Mouse (Mus musculus): Measurements from ENCODE around the gene Gm10553. TPM values are rescaled to one million over a fixed set of nuclear protein-coding genes. Genes with fewer than 3 reads are reported as not detected.
"Not testable (repeated sequence)": the region's sequence is repeated elsewhere in the genome, so short reads cannot be mapped to it uniquely, and the experiment has no call there.

Gm10553 gene
- not detected for polyA plus RNA-seq (2012; fragmentation: generic; extraction: Trizol)
- long read RNA-seq, experiment 1: 0 reads
- long read RNA-seq, experiment 2: 0 reads

GRCm38 (mm10) chr1:85099864-85100263 is at the start of gene Gm10553:
Gene Gm10553 (plus strand): TSS chr1:85100164.
- H3K27me3 ChIP-seq (ENCODE audit: control insufficient read depth, insufficient read depth, insufficient read length); H3ac ChIP-seq (ENCODE audit: control insufficient read depth, insufficient read length, low read depth); H3K79me3 ChIP-seq (ENCODE audit: low read depth); H3K36me3 ChIP-seq (ENCODE audit: control insufficient read depth, insufficient read depth); H3K4me3 ChIP-seq (ENCODE audit: insufficient read depth, poor library complexity, severe bottlenecking); H3K79me2 ChIP-seq (ENCODE audit: control insufficient read depth, insufficient read depth): not testable (repeated sequence)

- H3K36me3 ChIP-seq (ENCODE audit: control insufficient read depth, insufficient read depth); H3ac ChIP-seq (ENCODE audit: control insufficient read depth, insufficient read length, low read depth); H3K79me2 ChIP-seq (ENCODE audit: control insufficient read depth, insufficient read depth); H3K79me3 ChIP-seq (ENCODE audit: low read depth); H3K27me3 ChIP-seq (ENCODE audit: control insufficient read depth, insufficient read depth, insufficient read length); H3K4me3 ChIP-seq (ENCODE audit: insufficient read depth, poor library complexity, severe bottlenecking): not testable (repeated sequence)
Measured at GRCm38 (mm10) chr1:85071690-85072089, 28.3 kb upstream of the Gm10553 start.

- not testable (repeated sequence) for H3K36me3 ChIP-seq (ENCODE audit: control insufficient read depth, insufficient read depth); H3K79me2 ChIP-seq (ENCODE audit: control insufficient read depth, insufficient read depth); H3K4me3 ChIP-seq (ENCODE audit: insufficient read depth, poor library complexity, severe bottlenecking); H3K79me3 ChIP-seq (ENCODE audit: low read depth); H3K27me3 ChIP-seq (ENCODE audit: control insufficient read depth, insufficient read depth, insufficient read length); H3ac ChIP-seq (ENCODE audit: control insufficient read depth, insufficient read length, low read depth)
Measured at GRCm38 (mm10) chr1:85073099-85073498, 26.9 kb upstream of the Gm10553 start.

- H3ac ChIP-seq (ENCODE audit: control insufficient read depth, insufficient read length, low read depth); H3K79me3 ChIP-seq (ENCODE audit: low read depth); H3K79me2 ChIP-seq (ENCODE audit: control insufficient read depth, insufficient read depth); H3K4me3 ChIP-seq (ENCODE audit: insufficient read depth, poor library complexity, severe bottlenecking); H3K27me3 ChIP-seq (ENCODE audit: control insufficient read depth, insufficient read depth, insufficient read length); H3K36me3 ChIP-seq (ENCODE audit: control insufficient read depth, insufficient read depth): not testable (repeated sequence)
Measured at GRCm38 (mm10) chr1:85084803-85085202, 15.2 kb upstream of the Gm10553 start.

- not testable (repeated sequence) for H3ac ChIP-seq (ENCODE audit: control insufficient read depth, insufficient read length, low read depth); H3K36me3 ChIP-seq (ENCODE audit: control insufficient read depth, insufficient read depth); H3K4me3 ChIP-seq (ENCODE audit: insufficient read depth, poor library complexity, severe bottlenecking); H3K79me2 ChIP-seq (ENCODE audit: control insufficient read depth, insufficient read depth); H3K79me3 ChIP-seq (ENCODE audit: low read depth); H3K27me3 ChIP-seq (ENCODE audit: control insufficient read depth, insufficient read depth, insufficient read length)
Measured at GRCm38 (mm10) chr1:85086211-85086610, 13.8 kb upstream of the Gm10553 start.

- not testable (repeated sequence) for H3K4me3 ChIP-seq (ENCODE audit: insufficient read depth, poor library complexity, severe bottlenecking); H3ac ChIP-seq (ENCODE audit: control insufficient read depth, insufficient read length, low read depth); H3K79me3 ChIP-seq (ENCODE audit: low read depth); H3K36me3 ChIP-seq (ENCODE audit: control insufficient read depth, insufficient read depth); H3K27me3 ChIP-seq (ENCODE audit: control insufficient read depth, insufficient read depth, insufficient read length); H3K79me2 ChIP-seq (ENCODE audit: control insufficient read depth, insufficient read depth)
Measured at GRCm38 (mm10) chr1:85092169-85092568, 7.8 kb upstream of the Gm10553 start.

- H3K4me3 ChIP-seq (ENCODE audit: insufficient read depth, poor library complexity, severe bottlenecking); H3K36me3 ChIP-seq (ENCODE audit: control insufficient read depth, insufficient read depth); H3K79me3 ChIP-seq (ENCODE audit: low read depth); H3ac ChIP-seq (ENCODE audit: control insufficient read depth, insufficient read length, low read depth); H3K27me3 ChIP-seq (ENCODE audit: control insufficient read depth, insufficient read depth, insufficient read length); H3K79me2 ChIP-seq (ENCODE audit: control insufficient read depth, insufficient read depth): not testable (repeated sequence)
Measured at GRCm38 (mm10) chr1:85093011-85093572, 6.9 kb upstream of the Gm10553 start.

GRCm38 (mm10) chr1:85099081-85099480 is 883 bp upstream of the Gm10553 start:
- not testable (repeated sequence) for H3K79me2 ChIP-seq (ENCODE audit: control insufficient read depth, insufficient read depth); H3ac ChIP-seq (ENCODE audit: control insufficient read depth, insufficient read length, low read depth); H3K36me3 ChIP-seq (ENCODE audit: control insufficient read depth, insufficient read depth); H3K4me3 ChIP-seq (ENCODE audit: insufficient read depth, poor library complexity, severe bottlenecking); H3K79me3 ChIP-seq (ENCODE audit: low read depth); H3K27me3 ChIP-seq (ENCODE audit: control insufficient read depth, insufficient read depth, insufficient read length)

GRCm38 (mm10) chr1:85101754-85102153 is 1.8 kb downstream of the Gm10553 start:
- H3ac ChIP-seq (ENCODE audit: control insufficient read depth, insufficient read length, low read depth); H3K4me3 ChIP-seq (ENCODE audit: insufficient read depth, poor library complexity, severe bottlenecking); H3K36me3 ChIP-seq (ENCODE audit: control insufficient read depth, insufficient read depth); H3K79me3 ChIP-seq (ENCODE audit: low read depth); H3K79me2 ChIP-seq (ENCODE audit: control insufficient read depth, insufficient read depth); H3K27me3 ChIP-seq (ENCODE audit: control insufficient read depth, insufficient read depth, insufficient read length): not testable (repeated sequence)

- not testable (repeated sequence) for H3ac ChIP-seq (ENCODE audit: control insufficient read depth, insufficient read length, low read depth); H3K79me2 ChIP-seq (ENCODE audit: control insufficient read depth, insufficient read depth); H3K79me3 ChIP-seq (ENCODE audit: low read depth); H3K27me3 ChIP-seq (ENCODE audit: control insufficient read depth, insufficient read depth, insufficient read length); H3K36me3 ChIP-seq (ENCODE audit: control insufficient read depth, insufficient read depth); H3K4me3 ChIP-seq (ENCODE audit: insufficient read depth, poor library complexity, severe bottlenecking)
Measured at GRCm38 (mm10) chr1:85105336-85105735, 5.4 kb downstream of the Gm10553 start.

- H3K79me3 ChIP-seq (ENCODE audit: low read depth); H3ac ChIP-seq (ENCODE audit: control insufficient read depth, insufficient read length, low read depth); H3K4me3 ChIP-seq (ENCODE audit: insufficient read depth, poor library complexity, severe bottlenecking); H3K36me3 ChIP-seq (ENCODE audit: control insufficient read depth, insufficient read depth); H3K27me3 ChIP-seq (ENCODE audit: control insufficient read depth, insufficient read depth, insufficient read length); H3K79me2 ChIP-seq (ENCODE audit: control insufficient read depth, insufficient read depth): not testable (repeated sequence)
Measured at GRCm38 (mm10) chr1:85106013-85106412, 6.0 kb downstream of the Gm10553 start.

GRCm38 (mm10) chr1:85109753-85110152 is 9.8 kb downstream of the Gm10553 start, which contains the start of gene A530032D15Rik:
Gene A530032D15Rik (minus strand): TSS chr1:85109853.
- not testable (repeated sequence) for H3K36me3 ChIP-seq (ENCODE audit: control insufficient read depth, insufficient read depth); H3K79me3 ChIP-seq (ENCODE audit: low read depth); H3K4me3 ChIP-seq (ENCODE audit: insufficient read depth, poor library complexity, severe bottlenecking); H3K27me3 ChIP-seq (ENCODE audit: control insufficient read depth, insufficient read depth, insufficient read length); H3ac ChIP-seq (ENCODE audit: control insufficient read depth, insufficient read length, low read depth); H3K79me2 ChIP-seq (ENCODE audit: control insufficient read depth, insufficient read depth)
